Mouse (Mus musculus) kidney, adult 18-20 months (tissue): Measurements from ENCODE around the gene Kdelr2.
A peak's percentile ranks its signal among the peaks of the same experiment; 100 is the strongest.
"Not testable (repeated sequence)": the region's sequence is repeated elsewhere in the genome, so short reads cannot be mapped to it uniquely, and the experiment has no call there.

ENCODE experiments used
- DNase-seq: peaks from one replicate; pipeline ENCODE4 v3.0.0; 2021

Kdelr2 gene

GRCm38 (mm10) chr5:143403221-143404147 is at the start of gene Kdelr2:
Gene Kdelr2, plus strand, starts transcription at chr5:143403838.
- DNase-seq: peak; percentile 93

GRCm38 (mm10) chr5:143356017-143356416 is 47.6 kb upstream of the Kdelr2 start:
- DNase-seq: no peak

DNA sequence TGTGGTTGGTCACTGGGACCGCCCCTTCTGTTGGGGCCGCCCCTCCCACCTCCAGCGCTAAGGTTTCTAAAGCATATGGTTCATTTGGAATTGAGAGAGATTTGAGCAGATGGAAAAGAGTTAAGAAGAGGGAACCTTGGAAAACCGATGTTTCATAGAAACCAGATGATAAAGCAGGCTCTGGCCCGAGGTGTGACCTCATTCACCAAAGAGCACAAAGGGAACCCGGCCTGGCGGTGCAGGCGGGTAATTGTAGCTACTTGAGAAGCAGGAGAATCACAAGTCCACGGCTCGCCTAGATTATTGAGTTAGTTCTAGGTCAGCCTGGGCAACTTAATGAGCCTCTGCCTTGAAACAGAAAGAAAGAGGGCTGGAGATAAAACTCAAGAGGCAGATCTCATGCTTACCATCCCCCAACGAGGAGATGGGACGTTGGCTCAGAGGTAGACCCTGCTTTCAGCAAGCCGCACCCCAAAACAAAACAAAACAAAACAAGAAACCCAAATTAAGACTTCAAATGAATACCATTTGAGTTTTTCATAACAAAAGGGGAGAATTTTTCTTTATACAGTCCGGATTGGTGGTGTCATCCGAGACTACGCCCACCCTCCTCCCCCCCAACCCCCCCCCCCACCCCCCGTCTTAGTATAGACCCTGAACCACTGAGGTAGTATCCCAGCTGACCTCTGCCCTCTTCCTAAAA is 46.8 kb upstream of the Kdelr2 start, which contains the start of gene Grid2ip:
TSS of gene Grid2ip (plus strand) at position 653 of the 703 bp plus-strand sequence.
- no peak for DNase-seq

DNA sequence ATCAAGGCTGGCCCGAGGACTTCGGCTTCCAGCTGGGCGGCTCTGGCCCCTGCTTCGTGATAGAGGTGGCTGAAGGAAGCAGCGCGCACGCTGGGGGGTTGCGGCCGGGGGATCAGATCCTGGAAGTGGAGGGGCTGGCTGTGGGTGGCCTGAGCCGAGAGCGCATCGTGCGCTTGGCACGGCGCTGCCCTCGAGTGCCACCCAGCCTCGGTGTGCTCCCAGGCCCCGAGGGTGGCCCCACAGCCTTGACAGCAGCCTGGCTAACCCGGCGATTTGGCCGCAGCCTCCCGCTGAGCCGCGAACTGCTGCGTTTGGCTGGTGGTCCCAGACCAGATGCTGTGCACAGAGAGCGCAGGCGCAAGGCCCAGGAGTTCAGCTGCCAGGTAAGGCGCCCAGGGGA is 46.1 kb upstream of the Kdelr2 start:
- DNase-seq: no peak

- DNase-seq: no peak
Measured at GRCm38 (mm10) chr5:143359263-143359662, 44.4 kb upstream of the Kdelr2 start.

DNA sequence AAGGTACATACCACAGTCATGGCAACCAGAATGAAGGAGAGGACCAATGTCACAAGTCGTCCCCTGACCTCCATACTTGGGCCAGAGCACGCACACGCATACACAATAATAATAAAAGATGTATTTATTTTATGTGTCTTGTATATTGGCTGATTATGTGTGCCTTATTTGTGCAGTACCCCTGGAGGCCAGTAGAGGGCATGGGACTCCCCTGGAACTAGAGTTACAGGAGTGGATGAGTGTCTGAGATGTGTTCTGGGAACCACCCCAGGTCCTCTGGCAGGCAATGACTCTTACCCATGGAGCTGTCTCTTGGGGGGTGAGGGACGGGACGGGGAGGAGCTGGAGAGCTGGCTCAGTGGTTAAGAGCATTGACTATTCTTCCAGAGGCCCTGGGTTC is 43.6 kb upstream of the Kdelr2 start:
- no peak for DNase-seq

DNA sequence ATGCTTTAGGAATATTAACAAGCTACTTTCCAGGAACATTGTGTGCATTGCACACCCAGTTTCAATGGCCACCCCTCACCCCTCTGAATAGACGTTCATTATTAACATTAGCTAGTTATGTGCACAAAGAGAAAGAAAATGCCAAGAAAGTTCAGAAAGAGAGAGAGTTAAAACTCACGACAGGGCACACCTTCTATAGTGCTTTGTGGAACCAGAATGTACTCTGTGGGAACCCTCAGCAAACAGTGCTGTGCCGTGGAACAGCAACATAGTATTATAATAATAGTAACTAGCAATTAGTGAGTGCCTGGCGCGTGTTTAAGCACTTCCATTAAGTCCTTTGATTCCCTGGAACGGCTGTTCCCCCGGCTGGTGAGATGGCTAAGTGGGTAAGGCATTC is 42.2 kb upstream of the Kdelr2 start:
- DNase-seq: no peak

- DNase-seq: no peak
Measured at GRCm38 (mm10) chr5:143363678-143364615, 39.7 kb upstream of the Kdelr2 start.

GRCm38 (mm10) chr5:143367931-143368330 is 35.7 kb upstream of the Kdelr2 start:
- DNase-seq: no peak

DNA sequence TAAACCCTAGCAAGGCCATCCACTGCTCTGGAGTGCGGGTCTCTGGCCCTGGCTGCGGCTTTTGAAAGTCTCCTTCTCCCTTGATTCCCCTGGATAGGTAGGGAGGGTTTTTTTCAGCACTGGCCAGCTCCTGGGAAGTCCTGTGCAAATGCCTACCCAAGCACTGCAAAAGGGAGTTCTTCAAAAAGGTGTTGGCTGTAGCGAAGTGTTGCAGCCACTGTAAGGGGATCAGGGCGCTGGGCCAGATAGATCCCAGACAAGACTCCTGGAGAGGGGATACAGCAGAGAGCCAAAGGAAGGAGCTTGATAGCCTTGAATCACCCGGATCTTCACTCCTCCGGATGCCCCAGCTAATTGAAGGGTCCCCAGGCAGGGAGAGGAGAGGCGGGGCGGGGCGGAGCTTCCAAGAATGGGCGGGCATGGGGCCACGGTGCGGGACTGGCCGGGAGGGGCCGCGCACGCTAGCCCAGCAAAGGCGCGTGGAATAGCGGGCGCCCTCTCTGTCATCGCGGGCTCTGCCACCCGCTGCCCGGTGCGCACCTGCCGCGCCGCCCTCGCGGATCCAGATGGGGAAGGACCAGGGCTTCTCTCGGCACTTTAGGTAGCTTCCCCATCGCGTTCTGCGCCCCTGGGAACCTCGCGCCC is 33.9 kb upstream of the Kdelr2 start:
- no peak for DNase-seq

DNA sequence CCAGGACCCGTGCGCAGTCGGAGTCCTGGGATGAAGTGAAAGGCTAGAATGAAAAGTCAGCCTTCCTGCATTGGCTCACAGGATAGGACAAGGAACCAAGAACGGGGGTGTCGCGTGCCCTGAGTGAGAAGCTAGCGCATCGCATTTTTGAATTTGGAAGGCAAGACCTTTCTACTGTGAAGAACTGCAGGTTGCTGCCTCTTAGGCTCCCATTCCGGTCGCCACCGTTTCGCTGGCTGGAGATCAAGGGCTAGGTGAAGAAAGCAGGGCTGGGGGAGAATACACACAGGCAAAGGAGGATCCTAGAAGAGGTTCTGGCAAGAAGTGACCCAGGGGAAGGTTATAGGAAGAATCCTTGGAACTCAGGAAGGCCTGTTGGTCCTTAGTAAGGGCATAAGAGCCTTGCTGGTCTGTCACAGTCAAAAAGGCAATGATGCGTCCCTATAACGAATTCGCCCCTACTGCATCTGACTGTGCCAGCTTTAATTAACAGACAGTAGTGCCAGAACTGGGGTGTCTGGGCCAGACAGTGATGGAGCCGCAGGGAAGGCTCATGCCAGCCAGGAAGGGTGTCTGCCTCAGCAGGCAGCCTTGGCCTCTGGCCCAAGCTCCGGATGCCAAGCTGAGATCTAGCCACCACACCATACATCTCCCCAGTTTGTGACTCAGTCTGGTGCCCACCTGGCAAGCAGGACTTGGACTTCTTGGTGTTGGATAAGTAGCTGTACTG is 33.1 kb upstream of the Kdelr2 start:
- DNase-seq: no peak

DNA sequence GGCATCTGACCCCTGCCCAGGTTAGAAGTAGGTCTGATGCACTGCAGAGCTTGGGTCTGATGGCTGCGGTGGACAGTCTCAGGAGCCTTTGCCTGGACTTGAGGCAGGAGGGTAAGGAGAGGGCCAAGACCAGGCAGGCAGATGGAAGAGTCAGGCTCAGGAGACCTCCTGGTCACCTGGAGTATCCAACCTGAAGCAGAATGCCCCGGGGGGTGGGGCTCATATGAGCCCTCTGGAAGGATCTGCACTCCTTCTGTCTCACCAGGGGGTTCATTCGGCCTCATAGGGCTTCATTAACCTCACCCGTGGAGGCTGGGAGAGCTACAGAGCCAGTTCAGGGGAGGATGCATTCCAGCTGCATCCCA is 32.5 kb upstream of the Kdelr2 start:
- no peak for DNase-seq

GRCm38 (mm10) chr5:143372818-143373217 is 30.8 kb upstream of the Kdelr2 start:
- no peak for DNase-seq

DNA sequence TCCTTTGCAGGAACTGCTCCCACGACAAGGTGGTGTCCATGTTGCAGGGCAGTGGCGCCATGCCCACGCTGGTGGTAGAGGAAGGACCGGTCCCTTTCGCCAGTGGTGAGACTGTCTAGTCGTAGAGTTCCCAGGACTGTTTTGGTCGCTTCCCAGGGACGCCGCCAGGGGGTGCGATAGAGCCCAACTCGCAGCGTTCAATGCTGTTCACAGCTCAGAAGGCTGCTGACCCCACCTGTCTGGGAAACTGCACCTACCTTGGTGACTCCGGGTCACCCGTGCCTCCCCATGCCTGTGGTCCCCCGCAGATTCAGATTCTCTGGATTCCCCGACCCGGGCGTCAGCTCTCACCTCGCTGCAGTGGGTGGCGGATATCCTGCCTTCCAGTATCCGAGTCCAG is 28.4 kb upstream of the Kdelr2 start:
- DNase-seq: peak; percentile 74

GRCm38 (mm10) chr5:143376156-143376555 is 27.5 kb upstream of the Kdelr2 start:
- DNase-seq: no peak

GRCm38 (mm10) chr5:143386797-143387621 is 16.6 kb upstream of the Kdelr2 start:
- DNase-seq: peak; percentile 29

- no peak for DNase-seq
Measured at GRCm38 (mm10) chr5:143394184-143394583, 9.5 kb upstream of the Kdelr2 start.

DNA sequence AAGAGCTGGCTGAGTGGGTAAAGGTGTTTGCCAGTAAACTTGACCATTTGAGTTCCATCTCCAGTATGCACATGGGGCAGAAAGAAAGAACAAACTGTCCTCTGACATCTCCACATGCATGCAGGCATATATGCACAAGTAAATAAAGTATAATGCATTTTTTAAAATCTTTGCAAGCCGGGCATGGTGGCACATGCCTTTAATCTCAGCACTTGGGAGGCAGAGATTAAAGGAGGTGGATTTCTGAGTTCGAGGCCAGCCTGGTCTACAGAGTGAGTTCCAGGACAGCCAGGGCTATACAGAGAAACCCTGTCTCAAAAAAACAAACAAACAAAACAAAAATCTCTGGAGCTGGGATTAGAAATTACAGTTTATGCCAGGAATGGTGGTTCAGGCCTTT is 8.7 kb upstream of the Kdelr2 start:
- not testable (repeated sequence) for DNase-seq

- peak; percentile 43 for DNase-seq
Measured at GRCm38 (mm10) chr5:143395649-143396048, 8.0 kb upstream of the Kdelr2 start.

GRCm38 (mm10) chr5:143400501-143400900 is 3.1 kb upstream of the Kdelr2 start:
- no peak for DNase-seq

DNA sequence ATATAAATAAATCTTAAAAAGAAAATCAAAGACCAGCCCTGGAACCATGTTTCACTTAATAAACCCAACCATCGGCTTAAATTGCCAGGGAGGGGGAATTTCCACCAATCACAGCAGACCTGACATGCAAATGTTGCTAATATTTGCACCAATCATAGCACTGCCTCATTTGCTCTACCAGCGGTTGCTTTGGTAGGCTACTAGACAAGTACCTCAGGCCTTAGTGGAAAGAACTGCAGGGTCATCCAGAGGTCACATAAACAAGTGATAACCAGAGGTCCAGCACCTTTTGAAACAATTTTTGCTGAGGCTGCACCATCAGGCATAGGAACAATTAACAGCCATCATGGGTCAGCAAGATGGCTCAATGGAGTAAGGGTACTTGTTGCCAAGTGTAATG is 2.1 kb upstream of the Kdelr2 start:
- DNase-seq: no peak
